Mouse (Mus musculus): ENCODE results near the gene Arhgef28. TPM values are rescaled to one million over a fixed set of nuclear protein-coding genes. Genes with fewer than 3 reads are reported as not detected.
A peak's percentile ranks its signal among the peaks of the same experiment; 100 is the strongest.
"Not testable (repeated sequence)": the region's sequence is repeated elsewhere in the genome, so short reads cannot be mapped to it uniquely, and the experiment has no call there.

Gene Arhgef28
- polyA plus RNA-seq, 1 experiment from 2014 or later: 9.3 TPM

DNA sequence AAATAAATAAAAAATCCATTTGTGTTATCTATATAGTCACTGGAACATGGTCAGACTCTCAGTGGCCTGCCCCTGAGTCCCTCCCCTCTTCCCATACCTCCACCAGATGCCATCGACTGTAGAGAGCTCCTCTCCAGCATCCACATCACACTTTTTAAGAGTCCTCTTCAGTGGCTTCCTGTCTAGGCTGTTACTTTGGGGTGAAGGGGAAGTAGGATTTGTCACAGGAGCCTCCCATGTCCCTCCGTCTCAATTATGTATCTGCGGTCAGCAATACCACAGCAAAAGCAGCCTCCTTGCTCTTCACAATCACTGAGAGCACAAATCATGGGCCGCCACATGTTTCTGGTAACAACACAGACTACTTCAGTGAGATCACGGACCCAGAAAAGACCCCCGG is 135.8 kb downstream of the Arhgef28 start:
- no peaks in the 10 kb centered on the region for H3K9me3 ChIP-seq
- H3K27ac ChIP-seq (replicated peaks): no peak overlapping the region
- no peak overlapping the region for H3K4me2 ChIP-seq
- WGBS: 83% methylated on average over 6 of the region's 6 CpGs
- H3K4me1 ChIP-seq: no peaks in the 10 kb centered on the region
- peaks cover 3% of the 10 kb centered on the region; the same call in 1 of the 2 replicates for H3K36me3 ChIP-seq
- H3K27me3 ChIP-seq (replicated peaks): no peaks in the 10 kb centered on the region
- H3K4me3 ChIP-seq: no peak overlapping the region
- H3K9ac ChIP-seq: no peak overlapping the region
- ATAC-seq (ENCODE audit: extremely low read depth, insufficient number of reproducible peaks, low FRiP score, low TSS enrichment): no peak

DNA sequence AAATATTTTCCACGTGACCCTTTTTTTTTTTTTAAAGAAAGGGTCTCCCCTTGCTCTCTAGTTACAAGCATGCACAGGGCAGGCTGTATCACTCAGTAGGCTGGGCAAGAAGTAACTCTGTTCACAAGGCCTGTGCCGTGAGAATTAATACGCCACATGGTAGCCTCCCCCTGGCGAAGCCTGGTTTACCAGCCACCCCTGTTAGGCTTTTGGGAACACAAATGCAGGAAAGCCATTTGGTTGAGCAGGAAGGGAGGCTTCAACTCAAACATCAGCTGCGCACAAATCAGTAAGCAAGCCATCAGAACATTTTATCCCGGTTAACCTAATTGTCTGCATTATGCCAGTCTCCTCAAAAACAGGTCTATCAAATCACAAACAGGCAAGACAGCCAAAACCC is 136.6 kb downstream of the Arhgef28 start:
- ATAC-seq (ENCODE audit: extremely low read depth, insufficient number of reproducible peaks, low FRiP score, low TSS enrichment): no peak

GRCm38 (mm10) chr13:98062843-98063242 is 143.4 kb downstream of the Arhgef28 start:
- no peak overlapping the region for H3K27ac ChIP-seq (replicated peaks)
- H3K4me3 ChIP-seq: no peak overlapping the region
- no peak overlapping the region for H3K9ac ChIP-seq
- ATAC-seq (ENCODE audit: extremely low read depth, insufficient number of reproducible peaks, low FRiP score, low TSS enrichment): no peak
- 49% methylated on average over 4 of the region's 4 CpGs for WGBS
- no peaks in the 10 kb centered on the region for H3K27me3 ChIP-seq (replicated peaks)
- H3K4me1 ChIP-seq: no peaks in the 10 kb centered on the region
- no peaks in the 10 kb centered on the region for H3K36me3 ChIP-seq
- H3K4me2 ChIP-seq: no peak overlapping the region
- H3K9me3 ChIP-seq: no peaks in the 10 kb centered on the region

More for the DNA sequence above, 136.6 kb downstream of the Arhgef28 start:
- 86% methylated on average over 6 of the region's 6 CpGs for WGBS
- H3K4me3 ChIP-seq: no peak overlapping the region
- no peak overlapping the region for H3K4me2 ChIP-seq
- no peak overlapping the region for H3K9ac ChIP-seq
- peaks cover 3% of the 10 kb centered on the region; the same call in 1 of the 2 replicates for H3K36me3 ChIP-seq
- no peaks in the 10 kb centered on the region for H3K27me3 ChIP-seq (replicated peaks)
- no peaks in the 10 kb centered on the region for H3K4me1 ChIP-seq
- no peak overlapping the region for H3K27ac ChIP-seq (replicated peaks)
- no peaks in the 10 kb centered on the region for H3K9me3 ChIP-seq

DNA sequence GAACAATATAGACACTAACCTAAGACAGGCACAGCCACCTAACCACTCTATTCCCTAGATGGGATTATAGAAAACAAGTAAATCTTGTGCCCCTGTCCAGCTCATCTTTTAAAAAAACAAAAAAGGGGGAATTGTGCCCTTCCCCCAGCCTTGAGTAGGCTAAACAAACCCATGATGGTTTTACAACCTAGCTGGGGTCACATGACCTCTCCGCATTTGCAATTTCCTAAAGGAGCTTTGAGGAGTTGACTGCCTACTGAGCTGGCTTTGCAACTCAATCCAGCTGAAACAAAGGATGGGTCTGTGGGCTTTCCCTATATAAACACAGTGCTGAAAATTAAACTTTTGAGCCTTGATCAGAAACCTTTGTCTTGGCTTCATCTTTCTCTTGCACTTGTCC is 146.1 kb downstream of the Arhgef28 start:
- H3K4me1 ChIP-seq; H3K9ac ChIP-seq; H3K9me3 ChIP-seq; H3K4me2 ChIP-seq; H3K27ac ChIP-seq (replicated peaks); H3K36me3 ChIP-seq; ATAC-seq (ENCODE audit: extremely low read depth, insufficient number of reproducible peaks, low FRiP score, low TSS enrichment); H3K4me3 ChIP-seq; H3K27me3 ChIP-seq (replicated peaks): not testable (repeated sequence)
- 91% methylated on average over 1 of the region's 1 CpGs for WGBS

GRCm38 (mm10) chr13:98055194-98055593 is 151.0 kb downstream of the Arhgef28 start:
- Histone ChIP-seq H3K27ac (replicated peaks) (no peak overlapping the region), H3K27me3 (replicated peaks) (no peaks in the 10 kb centered on the region), H3K4me3 (no peak overlapping the region), H3K9ac (no peak overlapping the region), H3K4me2 (no peak overlapping the region), H3K36me3 (peaks cover 6% of the 10 kb centered on the region; the same call in 1 of the 2 replicates), H3K4me1 (no peaks in the 10 kb centered on the region), H3K9me3 (0 out of 2 replicates have a peak, but pooled peaks cover 9% of the 10 kb centered on the region)
- ATAC-seq (ENCODE audit: extremely low read depth, insufficient number of reproducible peaks, low FRiP score, low TSS enrichment): no peak
- WGBS: 84% methylated on average over 8 of the region's 8 CpGs

- H3K9me3 ChIP-seq: no peaks in the 10 kb centered on the region
- H3K4me1 ChIP-seq: peaks cover 2% of the 10 kb centered on the region; the same call in 1 of the 2 replicates
- ATAC-seq (ENCODE audit: extremely low read depth, insufficient number of reproducible peaks, low FRiP score, low TSS enrichment): no peak
- no peak overlapping the region for H3K27ac ChIP-seq (replicated peaks)
- 56% methylated on average over 3 of the region's 3 CpGs for WGBS
- H3K27me3 ChIP-seq (replicated peaks): no peaks in the 10 kb centered on the region
- no peaks in the 10 kb centered on the region for H3K36me3 ChIP-seq
- H3K4me2 ChIP-seq: no peak overlapping the region
- H3K9ac ChIP-seq: no peak overlapping the region
- no peak overlapping the region for H3K4me3 ChIP-seq
Measured at GRCm38 (mm10) chr13:98040628-98041150, 165.6 kb downstream of the Arhgef28 start.

DNA sequence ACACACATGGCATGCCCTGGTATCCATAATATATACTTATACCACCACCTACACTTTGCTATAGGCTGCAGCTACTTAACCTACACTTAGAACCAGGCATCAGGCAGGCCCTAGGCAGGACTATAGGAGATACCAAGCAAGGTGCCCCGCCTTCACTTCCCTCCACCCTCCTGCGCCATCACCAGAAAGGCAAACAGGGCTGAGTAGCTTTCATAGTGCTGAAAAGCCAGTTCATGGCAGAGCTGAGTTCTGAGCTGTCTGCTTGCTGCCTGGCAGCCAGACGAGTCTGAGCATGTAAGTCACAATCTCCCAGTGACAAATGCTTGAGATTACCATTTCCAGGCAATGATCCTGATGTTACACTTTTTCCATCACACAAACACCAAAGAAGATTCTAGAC is 167.5 kb downstream of the Arhgef28 start:
- H3K9me3 ChIP-seq: no peaks in the 10 kb centered on the region
- no peak for ATAC-seq (ENCODE audit: extremely low read depth, insufficient number of reproducible peaks, low FRiP score, low TSS enrichment)
- H3K4me2 ChIP-seq: no peak overlapping the region
- H3K27me3 ChIP-seq (replicated peaks): no peaks in the 10 kb centered on the region
- H3K9ac ChIP-seq: no peak overlapping the region
- H3K4me1 ChIP-seq: peaks cover 2% of the 10 kb centered on the region; the same call in 1 of the 2 replicates
- H3K36me3 ChIP-seq: no peaks in the 10 kb centered on the region
- no peak overlapping the region for H3K27ac ChIP-seq (replicated peaks)
- no peak overlapping the region for H3K4me3 ChIP-seq
- 52% methylated on average over 3 of the region's 3 CpGs for WGBS

GRCm38 (mm10) chr13:98037693-98038092 is 168.5 kb downstream of the Arhgef28 start:
- Histone ChIP-seq H3K9ac (no peak overlapping the region), H3K27ac (replicated peaks) (no peak overlapping the region), H3K4me1 (peaks cover 2% of the 10 kb centered on the region; the same call in 1 of the 2 replicates), H3K27me3 (replicated peaks) (no peaks in the 10 kb centered on the region), H3K4me2 (no peak overlapping the region), H3K9me3 (no peaks in the 10 kb centered on the region), H3K4me3 (no peak overlapping the region), H3K36me3 (no peaks in the 10 kb centered on the region)
- no peak for ATAC-seq (ENCODE audit: extremely low read depth, insufficient number of reproducible peaks, low FRiP score, low TSS enrichment)

DNA sequence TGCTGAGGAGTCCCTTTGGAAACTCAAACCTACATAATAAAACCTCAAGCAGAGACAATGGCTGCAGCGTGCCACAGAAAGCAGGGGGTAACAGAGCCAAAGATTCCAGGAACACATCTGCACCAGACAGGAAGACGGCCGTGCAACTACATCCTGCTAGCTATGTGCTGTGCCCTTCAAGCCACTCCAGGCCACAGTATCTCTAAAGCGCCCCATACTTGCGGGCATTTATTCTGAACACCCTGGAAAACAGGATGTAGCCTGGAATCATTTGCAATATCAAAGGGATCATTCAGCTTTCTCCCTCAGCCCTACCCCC is 174.6 kb downstream of the Arhgef28 start:
- ATAC-seq (ENCODE audit: extremely low read depth, insufficient number of reproducible peaks, low FRiP score, low TSS enrichment): no peak
- no peaks in the 10 kb centered on the region for H3K9me3 ChIP-seq
- peak overlapping the region; percentile 64 for H3K9ac ChIP-seq
- H3K27ac ChIP-seq (replicated peaks): peak overlapping the region; percentile 51
- WGBS: 31% methylated on average over 5 of the region's 5 CpGs
- peak overlapping the region; percentile 45 for H3K4me3 ChIP-seq
- no peaks in the 10 kb centered on the region for H3K27me3 ChIP-seq (replicated peaks)
- peaks cover 23% of the 10 kb centered on the region for H3K4me1 ChIP-seq
- no peaks in the 10 kb centered on the region for H3K36me3 ChIP-seq
- H3K4me2 ChIP-seq: peak overlapping the region; percentile 70

- ATAC-seq (ENCODE audit: extremely low read depth, insufficient number of reproducible peaks, low FRiP score, low TSS enrichment): no peak
- H3K4me2 ChIP-seq: peak overlapping the region; percentile 70
- 14% methylated on average over 16 of the region's 16 CpGs for WGBS
- H3K36me3 ChIP-seq: no peaks in the 10 kb centered on the region
- H3K27me3 ChIP-seq (replicated peaks): no peaks in the 10 kb centered on the region
- H3K4me1 ChIP-seq: peaks cover 24% of the 10 kb centered on the region
- peak overlapping the region; percentile 45 for H3K4me3 ChIP-seq
- H3K27ac ChIP-seq (replicated peaks): peak overlapping the region; percentile 51
- H3K9ac ChIP-seq: peak overlapping the region; percentile 64
- no peaks in the 10 kb centered on the region for H3K9me3 ChIP-seq
Measured at GRCm38 (mm10) chr13:98030959-98031641, 175.1 kb downstream of the Arhgef28 start.

- Histone ChIP-seq H3K4me2 (no peak overlapping the region), H3K4me3 (no peak overlapping the region), H3K27ac (replicated peaks) (no peak overlapping the region), H3K9me3 (no peaks in the 10 kb centered on the region), H3K36me3 (no peaks in the 10 kb centered on the region), H3K27me3 (replicated peaks) (no peaks in the 10 kb centered on the region), H3K9ac (no peak overlapping the region), H3K4me1 (peaks cover 28% of the 10 kb centered on the region)
- 18% methylated on average over 5 of the region's 5 CpGs for WGBS
- ATAC-seq (ENCODE audit: extremely low read depth, insufficient number of reproducible peaks, low FRiP score, low TSS enrichment): no peak
Measured at GRCm38 (mm10) chr13:98030041-98030440, 176.2 kb downstream of the Arhgef28 start.

- H3K27ac ChIP-seq (replicated peaks): no peak overlapping the region
- no peak overlapping the region for H3K9ac ChIP-seq
- 40% methylated on average over 6 of the region's 6 CpGs for WGBS
- no peak for ATAC-seq (ENCODE audit: extremely low read depth, insufficient number of reproducible peaks, low FRiP score, low TSS enrichment)
- no peaks in the 10 kb centered on the region for H3K36me3 ChIP-seq
- no peak overlapping the region for H3K4me3 ChIP-seq
- H3K4me2 ChIP-seq: no peak overlapping the region
- H3K27me3 ChIP-seq (replicated peaks): no peaks in the 10 kb centered on the region
- H3K4me1 ChIP-seq: peaks cover 28% of the 10 kb centered on the region
- H3K9me3 ChIP-seq: no peaks in the 10 kb centered on the region
Measured at GRCm38 (mm10) chr13:98028711-98029250, 177.5 kb downstream of the Arhgef28 start.
